Mouse (Mus musculus) heart, postnatal 0 days (tissue): Measurements from ENCODE around the gene Cd36. TPM values are rescaled to one million over a fixed set of nuclear protein-coding genes. Genes with fewer than 3 reads are reported as not detected.
"Not testable (repeated sequence)": the region's sequence is repeated elsewhere in the genome, so short reads cannot be mapped to it uniquely, and the experiment has no call there.

Experiments
- ATAC-seq: fragments of 200-750 bp; cut with Nextera tagmentation; 2 replicates; pipeline ENCODE4 v1.8.0; 2017; ENCODE audit warnings: low read depth, moderate number of reproducible peaks, moderate library complexity; ENCODE audit not compliant: insufficient read depth
- DNase-seq: peaks from one replicate; pipeline ENCODE4 v3.0.0-alpha.2; 2016; ENCODE audit warnings: low spot score
- H3K27ac ChIP-seq: fragments of 300-500 bp; sonication (generic); 2 replicates; pipeline ENCODE4 v1.5.1; 2014; ENCODE audit warnings: low read depth, mild to moderate bottlenecking
- H3K27me3 ChIP-seq: fragments of 300-500 bp; sonication (generic); 2 replicates; pipeline ENCODE4 v1.6.1; 2014; ENCODE audit warnings: low read length, mixed read lengths; ENCODE audit not compliant: control insufficient read depth, insufficient read depth
- H3K36me3 ChIP-seq: fragments of 300-500 bp; sonication (generic); replicated peaks from 2 replicates; pipeline ENCODE4 v1.6.1; 2014; ENCODE audit warnings: low read length, mixed read lengths; ENCODE audit not compliant: control insufficient read depth, insufficient read depth
- H3K4me1 ChIP-seq: fragments of 300-500 bp; sonication (generic); 2 replicates; pipeline ENCODE4 v1.6.1; 2014; ENCODE audit warnings: antibody characterized with exemption; ENCODE audit not compliant: control insufficient read depth, insufficient read depth
- H3K4me2 ChIP-seq: fragments of 300-500 bp; sonication (generic); 2 replicates; pipeline ENCODE4 v1.6.1; 2014; ENCODE audit warnings: low read depth, mild to moderate bottlenecking, low read length, moderate library complexity
- H3K4me3 ChIP-seq: fragments of 300-500 bp; sonication (generic); 2 replicates; pipeline ENCODE4 v1.5.1; 2014; ENCODE audit warnings: low read depth, low read length
- H3K9ac ChIP-seq: fragments of 300-500 bp; sonication (generic); replicated peaks from 2 replicates; pipeline ENCODE4 v1.6.1; 2014; ENCODE audit warnings: low read depth, low read length, mixed read lengths
- H3K9me3 ChIP-seq: fragments of 300-500 bp; sonication (generic); replicated peaks from 2 replicates; pipeline ENCODE4 v1.6.1; 2016; ENCODE audit warnings: low read length; ENCODE audit not compliant: control insufficient read depth
- CTCF ChIP-seq: IDR thresholded peaks from 2 replicates; pipeline ENCODE4 v1.5.1; 2016; ENCODE audit warnings: antibody characterized with exemption, control low read depth, low read depth
- EP300 ChIP-seq: IDR thresholded peaks from 2 replicates; pipeline ENCODE4 v1.6.1; 2016; ENCODE audit warnings: antibody characterized with exemption, low read depth
- WGBS: fragments of 180-500 bp; shearing (Covaris S2); extraction: QIAGEN DNeasy Blood & Tissue Kit; methylation state at CpG from one replicate; pipeline ENCODE4 v1.1.7; 2014; 5-methylcytosine and 5-hydroxymethylcytosine counted together
- polyA plus RNA-seq: library from polyadenylated mRNA; unstranded; fragments of >200 nt; fragmentation: Nextera tagmentation; extraction: Ambion mirVana; gene quantifications from 2 replicates; pipeline ENCODE4 v1.2.1, GENCODE M21; 2015
- total RNA-seq: library from RNA; depleted of rRNA; stranded (reverse); fragments of >200 nt; gene quantifications from 2 replicates; pipeline ENCODE4 v1.2.3, GENCODE M21; 2014; ENCODE audit warnings: low replicate concordance; rRNA removed

Cd36 gene
- total RNA-seq, result 373 and 526 TPM in 2 replicates
- 601 and 603 TPM in 2 replicates for polyA plus RNA-seq

GRCm38 (mm10) chr5:17888598-17888997 lies at the start of gene Cd36:
Gene Cd36 (minus strand): TSS chr5:17888801.
- WGBS, result 11% methylated on average over 5 of the region's 5 CpGs

GRCm38 (mm10) chr5:17934501-17934900 lies 45.9 kb upstream of the Cd36 start:
- no peak for ATAC-seq
- H3K4me1 ChIP-seq, result peaks cover 8% of the 10 kb centered on the region; the same call in 1 of the 2 replicates
- WGBS, result 59% methylated on average over 1 of the region's 1 CpGs
- no peaks in the 10 kb centered on the region for H3K9me3 ChIP-seq
- H3K9ac ChIP-seq, result no peak overlapping the region
- H3K36me3 ChIP-seq, result no peaks in the 10 kb centered on the region
- TF ChIP-seq EP300 (no peak), CTCF (no peak)
- H3K27me3 ChIP-seq, result no peaks in the 10 kb centered on the region
- H3K27ac ChIP-seq, result no peak overlapping the region
- no peak overlapping the region for H3K4me2 ChIP-seq
- H3K4me3 ChIP-seq, result no peak overlapping the region
- DNase-seq, result no peak

More at GRCm38 (mm10) chr5:17888598-17888997, at the start of gene Cd36:
- no peaks in the 10 kb centered on the region for H3K9me3 ChIP-seq
- DNase-seq (peak; percentile 58), ATAC-seq (0 out of 2 replicates have a peak, but pooled peaks have one; percentile 39)
- TF ChIP-seq CTCF (no peak), EP300 (no peak)
- H3K27ac ChIP-seq, result peak within 1 kb of the TSS; percentile 72
- H3K9ac ChIP-seq, result peak within 1 kb of the TSS; percentile 45
- H3K4me3 ChIP-seq, result peak within 1 kb of the TSS; percentile 39
- H3K4me2 ChIP-seq, result peak within 1 kb of the TSS; percentile 55
- no peaks in the 10 kb centered on the region for H3K36me3 ChIP-seq
- H3K4me1 ChIP-seq, result peaks cover 20% of the 10 kb centered on the region; the same call in 1 of the 2 replicates
- H3K27me3 ChIP-seq, result no peaks in the 10 kb centered on the region

GRCm38 (mm10) chr5:17931588-17931987 lies 43.0 kb upstream of the Cd36 start:
- H3K27ac ChIP-seq, H3K4me1 ChIP-seq, H3K27me3 ChIP-seq, H3K9me3 ChIP-seq, H3K9ac ChIP-seq, H3K4me3 ChIP-seq, H3K36me3 ChIP-seq, DNase-seq, ATAC-seq, H3K4me2 ChIP-seq: not testable (repeated sequence)
- 94% methylated on average over 2 of the region's 2 CpGs for WGBS

GRCm38 (mm10) chr5:17929006-17929567 lies 40.5 kb upstream of the Cd36 start:
- no peak overlapping the region for H3K27ac ChIP-seq
- DNase-seq, result no peak

GRCm38 (mm10) chr5:17928471-17928870 lies 39.9 kb upstream of the Cd36 start:
- no peaks in the 10 kb centered on the region for H3K27me3 ChIP-seq
- ATAC-seq (no peak), DNase-seq (no peak)
- H3K9ac ChIP-seq, result no peak overlapping the region
- H3K9me3 ChIP-seq, result no peaks in the 10 kb centered on the region
- no peak overlapping the region for H3K4me3 ChIP-seq
- H3K27ac ChIP-seq, result no peak overlapping the region
- 58% methylated on average over 4 of the region's 4 CpGs for whole genome bisulfite sequencing
- no peaks in the 10 kb centered on the region for H3K36me3 ChIP-seq
- H3K4me1 ChIP-seq, result peaks cover 13% of the 10 kb centered on the region
- no peak overlapping the region for H3K4me2 ChIP-seq
- TF ChIP-seq CTCF (no peak), EP300 (no peak)

More at GRCm38 (mm10) chr5:17929006-17929567, 40.5 kb upstream of the Cd36 start:
- no peaks in the 10 kb centered on the region for H3K9me3 ChIP-seq
- no peak for ATAC-seq
- H3K4me2 ChIP-seq, result no peak overlapping the region
- no peaks in the 10 kb centered on the region for H3K36me3 ChIP-seq
- no peaks in the 10 kb centered on the region for H3K27me3 ChIP-seq
- TF ChIP-seq CTCF, result no peak
- H3K4me1 ChIP-seq, result peaks cover 7% of the 10 kb centered on the region; the same call in 1 of the 2 replicates
- no peak overlapping the region for H3K4me3 ChIP-seq
- 72% methylated on average over 7 of the region's 7 CpGs for WGBS
- H3K9ac ChIP-seq, result no peak overlapping the region

GRCm38 (mm10) chr5:17924085-17924518 lies 35.5 kb upstream of the Cd36 start:
- peak; percentile 91 for TF ChIP-seq EP300
- no peak for TF ChIP-seq CTCF
- H3K9me3 ChIP-seq, result no peaks in the 10 kb centered on the region
- WGBS, result 31% methylated on average over 2 of the region's 2 CpGs
- H3K27me3 ChIP-seq, result no peaks in the 10 kb centered on the region
- ATAC-seq (peak; percentile 82), DNase-seq (peak; percentile 80)
- H3K4me2 ChIP-seq, result no peak overlapping the region
- H3K27ac ChIP-seq, result peak overlapping the region; percentile 81
- H3K4me1 ChIP-seq, result peaks cover 13% of the 10 kb centered on the region
- no peak overlapping the region for H3K9ac ChIP-seq
- no peaks in the 10 kb centered on the region for H3K36me3 ChIP-seq
- H3K4me3 ChIP-seq, result no peak overlapping the region
